Mouse (Mus musculus) right cerebral cortex, postnatal 4 days (tissue): Measurements from ENCODE around the gene Slc35d3.

Experiments used
- DNase-seq: peaks from one replicate; pipeline ENCODE4 v3.0.0-alpha.2; 2022

Gene Slc35d3

DNA sequence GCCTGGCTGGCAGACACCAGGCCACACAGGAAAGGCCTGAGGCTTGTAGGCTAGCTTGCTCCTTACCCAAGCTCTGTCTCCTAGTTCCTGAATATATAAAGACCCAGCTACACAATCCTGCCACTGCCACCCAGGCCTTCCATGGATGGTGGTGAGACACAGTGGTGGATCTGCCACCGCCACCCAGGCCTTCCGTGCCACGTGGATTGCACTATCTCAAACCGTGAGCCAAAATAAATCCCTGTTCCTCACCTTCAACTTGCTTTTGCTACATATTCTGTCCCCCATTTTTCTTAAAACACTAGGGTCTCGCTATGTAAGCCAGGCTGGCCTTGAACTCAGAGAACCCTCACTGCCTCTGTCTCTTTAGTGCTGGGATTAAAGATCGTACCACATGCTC is 17.0 kb downstream of the Slc35d3 start:
- no peak for DNase-seq

DNA sequence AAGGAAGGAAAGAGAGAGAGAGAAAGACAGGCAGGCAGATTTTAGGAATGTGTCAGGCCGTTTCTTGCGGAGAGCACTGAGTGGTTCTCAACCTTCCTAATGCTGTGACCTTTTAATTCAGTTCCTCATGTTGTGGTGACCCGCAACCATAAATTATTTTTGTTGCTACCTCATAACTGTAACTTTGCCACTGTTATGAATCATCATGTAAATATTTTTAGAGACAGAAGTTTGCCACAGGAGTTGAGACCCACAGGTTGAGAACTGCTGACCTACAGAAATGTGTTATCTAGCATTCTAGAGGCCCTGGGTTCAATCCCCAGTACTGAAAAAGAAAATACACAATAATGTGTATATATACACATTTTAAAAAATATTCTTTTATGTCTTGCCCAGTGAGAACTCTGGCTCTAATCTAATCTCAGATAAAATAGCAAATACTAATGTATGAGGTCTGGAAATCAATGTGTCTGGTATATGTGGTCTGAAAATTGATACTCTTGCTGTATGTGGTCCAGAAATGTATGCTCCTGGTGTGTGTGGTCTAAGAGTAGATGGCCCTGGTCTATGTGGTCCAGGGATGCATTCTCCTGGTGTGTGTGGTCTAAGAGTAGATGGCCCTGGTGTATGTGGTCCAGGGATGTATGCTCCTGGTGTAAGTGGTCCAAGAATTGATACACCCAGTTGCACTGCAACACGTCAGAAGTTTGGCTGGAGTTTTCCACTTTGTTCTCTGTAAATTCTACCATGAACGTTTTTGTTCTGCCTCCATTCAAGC is 20.0 kb downstream of the Slc35d3 start:
- no peak for DNase-seq

DNA sequence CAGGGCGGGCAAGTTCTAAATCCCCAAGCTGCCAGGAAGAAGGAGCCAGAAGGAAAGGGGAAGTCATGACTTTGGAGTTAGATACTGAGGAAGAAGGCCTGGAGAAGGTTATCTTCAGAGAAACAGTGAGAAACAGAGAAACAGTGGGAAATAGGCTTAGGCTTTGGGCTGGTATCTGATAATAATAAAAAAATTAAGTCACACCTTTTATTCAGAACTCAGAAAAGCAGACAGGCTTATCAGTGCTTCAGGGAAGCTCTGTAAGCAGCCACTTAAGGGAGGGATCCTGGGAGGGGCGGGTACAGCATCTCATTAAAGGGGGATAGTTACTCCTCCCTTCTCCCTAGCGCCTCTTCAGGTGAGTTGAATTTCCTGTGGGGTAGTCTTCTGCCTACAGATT is 30.3 kb downstream of the Slc35d3 start:
- DNase-seq, result no peak

DNA sequence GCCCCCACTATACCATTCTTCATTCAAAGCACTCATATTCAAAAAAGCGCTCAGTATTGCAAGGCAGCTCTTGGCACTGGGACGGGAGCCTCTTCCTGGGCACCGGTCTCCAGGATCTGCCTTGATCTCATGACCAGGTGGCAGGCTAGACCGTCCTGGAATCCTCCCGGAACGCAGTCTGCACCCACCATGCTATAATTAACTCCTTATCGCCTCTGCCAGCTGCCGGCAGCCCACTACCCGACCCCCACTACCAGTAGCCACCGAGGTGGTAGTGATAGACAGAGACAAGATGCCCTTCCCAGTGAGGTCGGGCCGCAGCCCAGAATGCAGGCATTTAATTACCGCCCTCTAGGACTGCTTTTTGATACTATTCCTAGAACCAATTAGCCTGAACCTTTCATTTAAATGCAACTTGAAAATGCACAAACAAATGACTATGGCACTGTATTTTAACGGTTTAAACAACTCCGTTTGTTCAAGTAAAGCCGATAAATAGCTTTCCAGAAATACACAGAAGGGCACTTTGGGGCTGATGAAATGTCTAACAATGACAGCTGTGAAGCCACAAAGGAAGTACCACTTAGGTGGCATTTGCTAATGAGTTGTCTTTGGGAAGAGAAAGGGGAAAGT is 32.4 kb downstream of the Slc35d3 start:
- DNase-seq, result no peak

- no peak for DNase-seq
Measured at GRCm38 (mm10) chr10:19815371-19815770, 35.9 kb downstream of the Slc35d3 start.

DNA sequence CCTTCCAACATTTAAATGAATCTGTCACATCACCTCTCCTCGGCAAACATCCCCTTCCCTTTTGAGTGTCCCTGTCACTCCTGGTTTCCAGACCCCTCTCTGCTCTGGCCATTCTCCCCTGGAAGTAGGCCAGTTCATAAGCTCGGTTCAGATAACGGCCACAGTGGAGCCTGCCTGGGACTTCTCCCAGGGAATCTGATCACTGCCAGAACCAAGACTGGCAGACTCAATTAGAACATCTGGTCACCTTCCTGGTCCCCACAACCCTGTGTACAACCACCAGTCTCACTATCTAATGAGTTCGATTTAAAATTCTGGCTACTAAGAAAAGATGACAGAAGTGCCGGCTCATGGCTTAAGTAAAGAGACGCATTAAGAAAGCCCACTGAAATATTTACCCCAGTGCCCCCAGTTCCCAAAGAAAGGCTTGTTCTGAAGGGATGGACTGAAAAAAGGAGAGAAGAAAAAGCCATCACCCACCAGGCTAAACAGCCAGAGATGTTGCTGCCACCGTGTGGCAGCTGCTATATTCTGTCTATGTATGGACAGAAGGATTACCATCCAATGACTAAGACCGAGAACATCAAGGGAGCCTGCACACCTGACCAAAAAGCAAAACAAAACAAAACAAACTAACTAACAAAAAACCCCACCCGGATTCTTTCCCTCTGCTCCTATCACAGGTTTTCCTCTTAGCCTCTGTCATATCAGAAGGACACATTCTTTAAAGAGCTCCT is 39.7 kb downstream of the Slc35d3 start:
- peak; percentile 32 for DNase-seq

- no peak for DNase-seq
Measured at GRCm38 (mm10) chr10:19804763-19805162, 46.5 kb downstream of the Slc35d3 start.

GRCm38 (mm10) chr10:19802958-19803357 is 48.3 kb downstream of the Slc35d3 start:
- DNase-seq, result no peak
